Mouse (Mus musculus): ENCODE data around the gene Tfcp2.

Tfcp2 gene

DNA sequence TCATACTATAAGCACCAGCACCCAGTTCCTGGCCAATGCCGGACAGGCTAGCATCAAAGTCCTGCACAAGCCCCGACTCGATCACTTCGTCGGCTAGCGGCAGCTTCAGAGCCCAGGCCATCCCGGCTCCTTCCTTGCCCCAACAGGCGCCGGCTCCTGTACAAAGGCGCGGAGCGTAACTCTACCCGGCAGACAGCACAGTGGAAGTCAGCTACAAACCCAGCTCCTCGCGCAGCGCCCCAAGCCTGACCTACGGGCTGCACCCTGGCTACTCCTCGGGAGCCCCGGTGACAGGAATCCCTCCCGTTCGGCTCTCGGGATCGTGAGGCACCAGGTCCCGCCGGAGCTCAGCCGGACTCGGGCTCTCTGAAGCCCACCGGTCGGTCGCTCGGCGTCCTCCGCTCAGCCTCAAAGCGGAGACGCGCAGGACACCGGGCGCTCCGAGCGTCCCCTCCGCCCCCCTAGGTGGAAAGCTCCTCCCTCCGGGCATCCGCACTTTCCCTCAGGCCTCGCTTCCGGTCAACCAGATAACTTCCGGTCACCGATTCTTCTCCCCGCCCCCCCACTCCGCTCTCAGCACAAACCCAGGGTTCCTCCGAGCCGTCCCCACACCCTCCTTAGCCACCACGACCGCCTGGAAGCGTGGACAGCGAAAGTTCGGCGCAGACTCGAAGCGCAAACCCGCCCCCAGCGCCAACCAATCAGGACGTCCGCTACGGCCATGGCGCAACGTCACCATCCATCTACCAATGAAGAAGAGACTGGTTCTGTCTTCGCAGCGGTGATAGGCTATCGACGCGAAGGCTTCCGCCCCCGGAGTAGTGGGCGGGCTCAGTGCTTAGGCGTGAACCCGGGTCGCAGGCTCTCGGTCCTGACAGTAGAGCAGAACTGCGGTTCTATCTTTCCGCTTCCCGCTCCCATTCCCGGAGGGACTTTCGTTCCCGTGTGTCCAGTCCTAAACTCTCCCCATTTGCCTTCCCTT lies at the start of gene Tfcp2:
Gene Tfcp2 (minus strand): TSS at position 683 of the 982 bp plus-strand sequence.
- peak; percentile 97 for DNase-seq

DNA sequence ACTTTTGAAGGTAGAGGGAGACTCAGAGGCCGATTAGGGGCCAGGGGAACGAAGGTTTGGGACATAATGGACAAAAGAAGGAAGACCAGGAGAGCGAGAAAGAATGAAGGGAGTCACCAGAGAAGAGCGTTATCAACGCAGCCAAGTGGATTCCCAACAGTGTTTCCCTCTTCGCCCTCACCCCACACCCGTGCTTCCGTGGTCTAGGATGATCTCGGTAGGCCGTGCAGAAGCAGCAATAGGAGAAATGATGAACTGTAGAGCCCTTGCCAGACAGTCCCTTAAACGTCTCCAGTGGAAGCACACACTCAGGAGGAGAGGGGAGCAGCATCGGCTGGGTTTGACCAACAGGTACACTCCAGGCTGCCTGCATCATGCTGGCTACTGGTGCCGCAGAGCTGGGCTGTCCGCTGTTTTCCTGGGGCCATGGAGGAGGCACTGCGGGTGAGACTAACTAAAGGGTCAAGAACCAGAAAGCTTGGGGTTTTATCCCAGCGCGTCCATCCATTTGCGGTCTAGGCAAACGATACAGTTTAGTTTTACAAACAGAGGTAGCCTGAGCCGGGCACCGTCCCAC lies 49.0 kb upstream of the Tfcp2 start:
- no peak for DNase-seq

DNA sequence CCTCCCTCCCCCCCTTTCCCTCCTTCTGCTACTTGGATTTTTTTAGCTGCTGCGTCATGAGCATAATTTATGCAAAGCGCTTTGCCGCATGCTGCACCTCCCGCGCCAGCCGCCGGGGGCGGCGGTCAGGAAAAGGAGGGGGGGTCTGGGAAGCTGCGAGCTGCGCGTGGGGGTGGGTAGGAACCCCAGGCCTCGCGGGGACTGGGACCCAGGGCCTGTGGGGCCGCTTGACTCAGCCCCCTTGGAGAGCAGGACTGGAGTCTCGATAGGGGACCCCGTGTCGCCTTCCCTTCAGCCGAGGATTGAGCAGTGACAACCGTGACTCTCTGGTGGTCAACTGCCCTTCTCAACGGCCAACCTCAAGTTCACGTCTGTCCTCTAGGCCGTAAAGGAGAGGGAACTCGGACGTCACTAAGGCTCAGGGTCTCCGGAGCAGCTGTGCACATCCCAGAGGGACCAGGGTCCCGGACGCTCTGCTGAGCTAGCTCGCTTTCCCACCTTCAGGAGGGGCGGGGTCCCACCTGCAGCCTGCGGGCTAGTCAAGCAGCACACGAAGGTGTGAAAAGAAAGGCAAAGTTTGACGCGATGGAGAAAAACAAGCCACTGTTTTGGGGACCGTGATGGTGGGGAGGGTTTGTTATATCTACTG lies 48.4 kb upstream of the Tfcp2 start:
- DNase-seq = peak; percentile 93

DNA sequence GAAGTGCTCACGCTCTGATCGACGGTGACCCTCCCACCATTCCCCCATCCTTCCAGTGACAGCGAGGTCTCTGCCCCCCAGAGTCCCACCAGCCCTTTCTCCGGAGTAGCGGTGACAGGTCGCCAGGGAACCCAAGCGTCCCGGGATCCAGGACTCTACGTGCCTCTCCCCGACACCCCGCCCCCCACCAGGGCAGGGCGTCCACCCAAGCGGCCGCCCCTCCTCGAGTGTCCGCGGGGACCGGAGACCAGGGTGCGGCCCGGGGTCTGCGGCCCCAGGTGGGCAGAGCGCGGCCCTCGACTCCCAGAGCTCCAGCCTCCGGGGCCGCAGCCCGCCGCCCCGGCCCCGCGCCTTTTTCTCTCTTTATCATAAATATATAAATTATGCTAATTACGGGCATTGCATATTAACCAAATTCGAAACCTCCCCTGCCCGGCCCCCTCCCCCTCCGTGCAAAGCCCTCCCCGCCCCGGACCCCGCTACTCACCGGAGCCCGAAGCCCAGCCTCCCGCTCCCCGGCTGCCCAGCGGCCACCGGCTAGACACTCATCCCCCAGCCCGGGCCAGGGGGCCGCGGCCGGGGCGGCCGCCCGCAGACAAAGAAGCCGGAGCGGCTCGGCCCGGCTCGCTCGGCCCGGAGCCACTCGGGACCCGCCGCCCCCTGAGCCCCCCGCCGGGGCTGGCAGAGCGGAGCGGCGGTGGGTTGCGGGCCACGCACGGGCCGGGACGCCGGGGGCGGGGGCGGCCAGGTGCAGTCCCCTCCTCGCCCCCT lies 47.7 kb upstream of the Tfcp2 start, which contains the start of gene Pou6f1:
Gene Pou6f1 (minus strand): TSS at position 709 of the 771 bp plus-strand sequence.
- peak; percentile 52 for DNase-seq

DNA sequence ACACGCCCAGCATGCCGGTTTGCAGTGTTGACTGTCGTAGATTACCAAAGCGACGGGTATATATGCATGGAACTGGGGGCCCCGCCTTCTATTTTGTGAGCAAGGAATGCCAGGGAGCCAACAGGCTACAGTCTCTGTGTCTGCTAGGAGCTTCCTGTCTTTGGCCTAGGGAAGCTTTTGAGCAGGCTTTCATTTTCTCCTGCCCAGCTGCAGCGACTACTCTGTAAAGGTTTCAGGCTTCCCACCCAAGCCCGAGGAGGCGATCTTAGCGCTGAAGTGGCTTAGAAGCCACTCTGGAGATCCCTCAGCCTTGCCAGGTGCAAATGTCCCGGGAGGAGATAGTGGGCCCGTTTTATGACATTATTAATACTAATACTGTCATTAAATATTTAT lies 47.1 kb upstream of the Tfcp2 start:
- peak; percentile 56 for DNase-seq

DNA sequence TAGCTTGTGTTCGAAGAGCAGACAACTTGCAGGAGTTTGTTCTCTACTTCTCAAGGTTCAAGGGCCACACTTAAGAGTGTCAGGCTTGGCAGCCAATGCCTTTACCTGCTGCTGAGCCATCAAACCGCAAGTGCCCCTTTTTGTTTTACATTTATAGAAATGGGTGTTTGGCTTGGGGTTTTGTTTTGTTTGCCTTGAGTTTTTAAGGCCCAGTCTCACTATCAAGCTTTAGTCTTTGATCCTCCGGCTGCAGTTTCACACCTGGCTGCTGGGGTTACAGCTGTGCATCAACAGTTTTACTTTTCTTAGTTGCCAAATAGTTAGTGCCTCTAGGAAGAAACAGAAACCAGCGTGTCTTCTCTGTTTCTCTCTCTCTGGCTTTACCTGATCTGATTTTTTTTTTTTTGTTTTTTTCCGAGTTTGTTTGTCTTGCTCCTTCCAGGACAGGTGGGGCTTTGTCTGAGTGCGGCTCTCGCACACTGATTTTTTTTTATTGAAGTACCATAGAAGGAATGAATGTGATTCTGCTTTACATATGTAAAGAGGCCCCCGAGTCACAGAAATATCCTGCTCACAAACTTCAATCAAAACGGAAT lies 46.6 kb upstream of the Tfcp2 start:
- DNase-seq = peak; percentile 68

DNA sequence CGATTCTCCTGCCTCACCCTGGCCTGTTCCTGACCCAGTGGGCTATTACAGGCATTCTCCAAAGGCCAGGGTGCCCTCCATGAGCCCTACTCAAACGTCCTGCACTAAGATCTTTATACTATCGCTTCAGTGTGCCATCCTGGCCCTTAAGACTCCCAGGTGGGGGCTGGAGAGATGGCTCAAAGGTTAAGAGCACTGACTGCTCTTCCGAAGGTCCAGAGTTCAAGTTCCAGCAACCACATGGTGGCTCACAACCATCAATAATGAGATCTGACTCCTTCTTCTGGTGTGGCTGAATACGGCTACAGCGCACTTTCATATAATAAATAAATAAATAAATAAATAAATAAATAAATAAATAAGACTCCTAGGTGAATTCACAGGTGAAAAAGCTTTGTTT lies 41.0 kb upstream of the Tfcp2 start:
- DNase-seq = no peak

DNA sequence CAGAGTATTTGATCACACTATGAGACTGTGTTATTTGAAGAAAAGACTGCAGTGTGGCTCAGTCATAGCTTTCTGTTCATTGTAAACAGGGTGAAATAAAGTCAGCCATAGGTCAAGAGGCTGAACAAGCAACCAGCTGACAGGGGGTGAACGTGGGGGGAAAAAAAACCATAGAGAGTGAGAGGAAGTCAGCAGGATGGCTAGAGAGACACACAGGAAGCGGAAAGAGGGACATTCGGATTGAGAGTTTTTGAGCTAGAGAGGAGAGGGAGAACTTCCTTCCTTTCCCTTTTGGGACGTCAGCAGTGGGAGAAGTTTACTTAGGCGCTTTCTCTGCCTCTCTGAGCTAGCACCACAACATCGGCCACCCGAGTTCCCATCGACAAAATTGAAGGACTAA lies 38.6 kb upstream of the Tfcp2 start:
- DNase-seq = no peak

DNA sequence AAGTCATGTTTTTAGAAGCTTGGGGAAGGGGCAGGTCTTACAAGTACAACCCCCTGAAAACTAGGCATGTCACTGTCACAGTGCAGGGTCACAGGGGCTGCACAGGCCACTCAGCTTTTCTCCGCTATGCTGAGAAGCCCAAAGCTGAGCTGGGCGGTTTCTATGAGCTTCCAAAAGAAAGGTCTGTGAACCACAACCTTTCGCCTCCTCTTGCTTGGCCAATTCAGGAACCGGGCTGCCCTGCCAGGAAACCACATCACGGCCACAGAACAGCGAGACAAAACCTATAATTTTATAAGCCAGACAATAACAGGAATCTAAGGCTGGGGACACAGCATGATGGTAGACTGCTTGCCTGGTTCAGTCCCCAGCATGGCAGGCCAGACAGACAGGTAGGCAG lies 36.5 kb upstream of the Tfcp2 start:
- no peak for DNase-seq

DNA sequence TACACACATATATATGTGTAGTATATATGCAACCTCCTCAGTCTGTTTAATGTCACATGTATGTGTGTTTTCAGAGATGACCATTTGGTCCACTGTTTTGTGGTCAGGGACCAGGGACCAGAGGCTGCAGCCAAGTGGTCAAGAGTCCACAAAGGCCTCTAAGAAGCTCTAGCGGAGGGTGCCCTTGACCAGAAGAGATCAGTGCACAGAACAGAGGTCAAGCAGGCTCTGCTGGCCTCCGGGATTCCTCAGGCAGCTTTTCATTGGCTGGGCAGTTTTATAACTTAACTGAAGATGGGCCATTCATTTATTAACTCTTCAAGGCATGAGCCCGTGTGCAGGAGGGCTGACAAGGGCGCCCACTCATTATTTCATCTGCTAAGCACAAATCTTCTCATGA lies 35.4 kb upstream of the Tfcp2 start:
- no peak for DNase-seq

DNA sequence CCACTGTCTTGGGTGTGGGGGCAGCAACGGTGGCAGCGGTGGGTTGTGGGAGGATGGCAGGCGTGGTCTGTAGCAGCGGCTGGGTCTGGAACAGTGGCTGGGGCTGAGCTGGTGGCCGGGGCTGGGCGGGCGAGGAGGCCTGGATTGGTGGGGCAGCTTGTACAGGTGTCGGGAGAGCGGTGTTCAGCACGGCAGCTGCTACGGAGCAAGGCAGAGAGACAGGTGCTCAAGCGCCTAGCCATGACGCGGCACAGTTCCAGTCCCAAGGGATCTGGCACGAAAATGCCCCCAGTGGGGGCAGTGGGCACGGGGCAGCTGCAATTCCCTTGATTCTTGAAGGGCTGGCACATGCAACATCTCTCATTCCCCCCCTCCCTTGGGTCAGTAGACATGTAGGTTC lies 34.1 kb upstream of the Tfcp2 start:
- DNase-seq = no peak

DNA sequence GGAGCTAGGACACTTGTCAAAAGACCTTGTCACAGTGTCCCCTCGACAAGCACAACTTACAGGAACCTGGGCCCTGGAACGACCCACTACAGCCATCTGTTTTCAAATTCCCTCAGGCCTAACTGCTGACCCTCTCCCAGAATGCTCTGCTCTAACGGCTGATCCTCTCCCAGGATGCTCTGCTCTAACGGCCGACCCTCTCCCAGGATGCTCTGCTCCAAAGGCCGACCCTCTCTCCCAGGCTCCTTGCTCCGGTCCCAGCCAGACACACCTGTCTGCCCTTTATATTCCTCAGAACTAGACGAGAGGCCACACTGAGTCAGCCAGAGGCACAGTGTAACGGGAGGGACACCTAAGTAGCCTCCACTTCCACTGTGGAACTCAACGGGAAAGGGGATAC lies 28.3 kb upstream of the Tfcp2 start:
- DNase-seq = no peak

DNA sequence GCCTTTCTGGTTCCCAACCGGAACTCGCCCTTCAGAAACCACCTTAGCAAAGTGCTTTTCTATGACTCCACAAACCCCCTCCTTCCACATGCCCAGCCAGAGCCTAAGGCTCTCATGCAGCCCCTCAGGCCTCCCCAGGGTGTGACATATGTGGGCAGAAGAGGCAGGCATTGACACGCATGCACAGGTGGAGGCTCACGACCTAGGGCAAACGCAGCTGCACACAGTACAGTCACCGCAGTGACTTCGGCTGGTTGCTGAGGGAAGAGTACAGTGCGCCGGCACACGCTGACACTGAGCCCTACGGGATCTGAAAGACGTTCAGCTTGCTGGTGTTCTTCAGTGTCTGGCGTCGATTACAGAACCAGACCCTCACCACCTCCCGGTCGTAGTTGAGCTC lies 26.2 kb upstream of the Tfcp2 start:
- DNase-seq = no peak

DNA sequence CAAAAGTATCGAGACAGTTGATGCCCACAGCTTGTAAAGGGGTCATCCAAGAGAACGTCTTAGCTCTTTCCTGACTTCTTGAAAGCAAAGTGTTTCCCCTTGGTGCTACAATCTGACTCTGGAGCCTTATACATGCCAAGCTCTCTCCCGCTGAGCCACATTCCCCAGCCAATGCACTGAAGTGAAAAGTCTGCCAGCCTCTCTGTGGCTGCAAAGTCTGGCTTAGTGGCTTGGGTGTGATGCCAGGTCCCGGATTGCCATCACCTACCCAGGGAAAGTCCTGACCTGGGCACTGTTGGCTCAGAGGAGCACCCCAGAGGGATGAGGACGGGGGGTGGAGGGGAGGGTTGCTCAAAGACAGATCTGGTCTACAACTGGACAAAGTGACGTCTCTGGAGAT lies 25.0 kb upstream of the Tfcp2 start:
- no peak for DNase-seq

DNA sequence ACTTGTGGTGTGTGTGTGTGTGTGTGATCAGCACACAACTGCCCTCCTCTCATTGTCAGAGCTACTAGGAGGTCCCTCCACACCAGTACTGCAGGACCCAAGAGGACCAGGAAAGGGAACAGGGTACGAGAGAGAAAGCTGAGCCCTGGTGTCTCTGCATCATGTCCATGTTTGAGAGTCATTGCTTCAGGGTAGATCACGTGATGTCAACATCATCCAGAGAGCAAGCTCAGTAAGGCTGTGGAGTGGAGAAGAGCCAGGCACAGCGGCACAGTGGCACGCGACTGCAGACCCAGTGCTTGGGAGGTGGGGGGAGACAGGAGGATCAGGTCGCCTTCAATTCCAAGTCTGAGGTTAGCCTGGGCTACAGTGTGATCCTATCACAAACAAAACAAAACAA lies 24.6 kb upstream of the Tfcp2 start:
- DNase-seq = no peak

DNA sequence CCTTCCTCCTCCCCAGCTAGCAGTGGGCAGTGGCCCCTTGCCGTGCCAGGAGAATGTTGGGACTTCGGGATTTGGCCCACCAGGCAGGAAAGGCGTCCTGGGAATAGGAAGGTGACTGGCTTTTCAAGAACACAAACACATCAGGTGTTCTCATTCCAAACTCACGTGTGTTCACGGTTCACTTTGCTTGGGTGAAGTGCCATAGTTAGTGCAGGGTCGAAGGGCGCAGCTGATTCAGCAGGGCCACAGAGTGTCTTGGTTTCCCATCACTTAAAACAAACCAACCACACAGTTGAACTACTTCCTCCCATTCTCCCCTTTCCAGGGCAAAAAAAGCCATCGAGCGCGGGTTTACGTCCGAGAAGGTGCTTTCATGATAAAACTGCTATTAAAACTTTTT lies 23.6 kb upstream of the Tfcp2 start:
- no peak for DNase-seq

DNA sequence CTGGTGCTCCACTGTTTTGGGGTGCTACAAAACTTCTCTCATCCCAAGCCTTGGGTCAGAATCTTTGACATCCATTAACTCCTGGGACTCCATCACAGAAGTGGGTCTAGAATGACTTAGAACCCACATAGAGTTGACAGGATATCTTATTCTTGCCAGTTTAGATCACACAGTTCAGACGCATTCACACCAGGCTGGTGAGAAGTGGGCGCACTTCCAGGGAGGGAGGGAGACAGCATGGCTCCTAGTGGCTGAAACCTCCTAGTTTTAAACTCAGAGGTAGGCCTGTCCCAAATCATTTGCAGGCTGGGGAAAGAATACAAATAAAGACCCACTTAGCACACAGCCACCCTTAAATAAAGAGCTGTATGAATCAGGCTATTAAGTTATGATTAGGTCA lies 22.6 kb upstream of the Tfcp2 start:
- DNase-seq = no peak

DNA sequence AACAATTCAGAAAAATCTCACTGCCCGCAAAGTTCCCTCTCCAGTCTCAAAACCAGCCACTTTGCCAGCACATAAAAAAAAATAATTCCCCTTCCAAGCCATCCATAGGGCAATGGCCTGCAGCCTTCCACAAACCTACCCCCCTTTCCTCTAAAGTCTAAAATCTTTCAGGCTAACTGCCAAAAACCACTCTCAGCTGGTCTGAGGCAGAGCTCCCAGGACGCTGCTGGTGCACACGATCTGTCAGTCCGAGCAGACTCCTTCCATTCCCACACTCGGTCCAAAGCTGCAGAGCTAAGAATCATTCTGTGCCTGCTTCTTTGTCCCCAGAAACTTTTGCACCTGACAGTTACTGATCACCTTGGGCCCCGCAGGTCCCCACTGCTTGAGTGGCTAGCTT lies 22.1 kb upstream of the Tfcp2 start:
- DNase-seq = no peak

DNA sequence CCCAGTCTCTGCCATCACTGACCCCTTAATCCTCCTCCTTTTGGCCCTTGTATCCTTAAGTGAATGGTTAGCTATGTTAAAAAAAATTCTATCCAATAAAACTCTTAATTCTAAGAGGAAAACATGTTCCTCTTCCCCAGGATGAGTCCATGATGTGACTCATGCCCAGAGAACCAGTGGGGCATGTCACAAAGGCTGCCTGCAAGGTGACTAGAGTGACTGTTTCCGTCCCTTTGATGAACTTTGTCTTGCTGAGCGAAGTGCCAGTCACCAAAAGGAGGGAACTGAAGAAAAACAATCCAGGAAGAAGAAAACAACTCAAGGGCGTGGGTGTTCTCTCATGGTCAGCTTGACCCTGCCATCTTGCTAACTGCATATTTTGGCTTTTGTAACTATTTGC lies 17.4 kb upstream of the Tfcp2 start:
- DNase-seq = no peak

DNA sequence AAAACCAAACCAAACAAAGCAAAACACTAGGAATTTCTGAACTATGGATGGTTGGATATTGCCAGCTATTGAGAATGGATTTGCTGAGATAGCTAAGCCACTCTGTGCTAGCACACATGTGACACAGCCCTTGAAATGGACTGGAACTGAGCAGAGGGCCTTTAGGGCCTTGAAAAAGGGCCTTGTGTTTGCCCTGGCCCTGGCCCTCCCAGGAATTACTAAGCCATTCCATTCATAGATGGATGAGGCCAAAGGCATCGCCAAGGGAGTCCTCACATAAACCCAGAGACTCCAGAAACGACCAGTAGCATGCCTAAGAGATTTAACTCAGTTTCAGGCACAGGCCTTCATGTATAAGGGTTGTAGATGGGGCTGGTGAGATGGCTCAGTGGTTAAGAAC lies 14.7 kb upstream of the Tfcp2 start:
- no peak for DNase-seq

DNA sequence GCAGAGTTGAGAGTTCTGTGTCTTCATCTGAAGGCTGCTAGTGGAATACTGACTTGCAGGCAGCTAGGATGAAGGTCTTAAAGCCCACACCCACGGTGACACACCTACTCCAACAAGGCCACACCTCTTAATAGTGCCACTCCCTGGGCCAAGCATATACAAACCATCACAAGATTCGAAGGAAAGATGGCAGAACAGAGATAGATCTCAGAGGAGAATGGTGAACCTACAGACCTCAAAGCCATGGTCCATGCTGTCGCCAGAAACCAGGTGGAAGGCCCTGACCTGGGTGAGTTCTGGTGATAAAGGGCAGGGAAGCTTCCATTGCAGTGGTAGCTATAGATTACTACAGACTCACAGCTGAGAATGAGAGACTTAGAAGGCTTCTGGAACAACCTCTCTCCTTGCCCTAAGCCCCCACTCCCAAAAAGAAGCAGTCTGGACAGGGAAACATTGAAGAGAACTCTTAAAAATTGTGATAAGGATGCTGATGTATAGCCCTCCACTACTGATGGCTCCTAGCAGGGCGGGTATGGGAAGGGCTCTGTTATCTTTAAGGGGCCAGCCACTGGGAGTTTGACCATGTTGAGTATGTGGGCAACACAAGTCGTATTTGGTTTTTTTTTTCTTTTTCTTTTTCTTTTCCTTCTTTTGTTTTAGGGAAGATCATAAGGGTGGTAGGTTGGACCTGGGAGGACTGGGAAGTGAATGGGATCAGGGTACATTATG lies 6.1 kb upstream of the Tfcp2 start:
- DNase-seq = no peak

DNA sequence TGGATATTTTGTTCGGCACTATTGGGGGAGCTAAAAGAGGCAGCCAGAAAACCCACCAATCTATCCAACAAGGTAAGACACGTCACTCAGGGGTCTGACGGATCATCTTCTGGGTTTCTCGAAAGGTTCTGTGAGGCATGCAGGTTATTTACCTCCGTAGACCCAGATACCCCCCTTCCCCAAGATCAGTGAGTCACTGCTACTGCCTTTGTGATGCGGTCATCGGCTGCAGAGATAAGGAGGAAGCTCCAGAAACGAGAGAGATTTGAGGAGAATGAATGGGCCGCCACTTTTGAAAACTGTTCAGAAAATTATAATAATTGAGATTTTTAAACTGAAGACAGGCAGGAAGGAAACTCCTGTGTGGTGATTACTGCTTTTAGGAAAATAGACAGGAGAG lies 4.6 kb upstream of the Tfcp2 start:
- DNase-seq = no peak

All from thymus, postnatal 14 days (tissue).